Mouse (Mus musculus) hindbrain, embryonic 11.5 days (tissue): Measurements from ENCODE around the gene Copz1. TPM values are rescaled to one million over a fixed set of nuclear protein-coding genes. Genes with fewer than 3 reads are reported as not detected.

Experiments
- ATAC-seq: fragments of 200-750 bp; cut with Nextera tagmentation; 2 replicates; pipeline ENCODE4 v1.8.0; 2017; ENCODE audit warnings: mild to moderate bottlenecking, moderate TSS enrichment, moderate library complexity; ENCODE audit not compliant: low FRiP score
- DNase-seq: peaks from one replicate; pipeline ENCODE4 v3.0.0-alpha.2; 2015; ENCODE audit warnings: low spot score
- H3K27ac ChIP-seq: fragments of 300-500 bp; sonication (generic); 2 replicates; pipeline ENCODE4 v1.5.1; 2014; ENCODE audit warnings: mild to moderate bottlenecking, low read depth, low read length
- H3K27me3 ChIP-seq: fragments of 300-500 bp; sonication (generic); 2 replicates; pipeline ENCODE4 v1.6.1; 2014; ENCODE audit warnings: mild to moderate bottlenecking, low read length, moderate library complexity, mixed read lengths; ENCODE audit not compliant: control insufficient read depth, insufficient read depth
- H3K36me3 ChIP-seq: fragments of 300-500 bp; sonication (generic); 2 replicates; pipeline ENCODE4 v1.6.1; 2014; ENCODE audit warnings: mild to moderate bottlenecking, low read length, moderate library complexity, mixed read lengths; ENCODE audit not compliant: control insufficient read depth, insufficient read depth
- H3K4me1 ChIP-seq: fragments of 300-500 bp; sonication (generic); replicated peaks from 2 replicates; pipeline ENCODE4 v1.6.1; 2014; ENCODE audit warnings: low read length, mixed read lengths; ENCODE audit not compliant: control insufficient read depth, insufficient read depth
- H3K4me2 ChIP-seq: fragments of 300-500 bp; sonication (generic); replicated peaks from 2 replicates; pipeline ENCODE4 v1.6.1; 2014; ENCODE audit warnings: mild to moderate bottlenecking, low read depth, low read length
- H3K4me3 ChIP-seq: fragments of 300-500 bp; sonication (generic); 2 replicates; pipeline ENCODE4 v1.5.1; 2014; ENCODE audit warnings: low read depth, low read length
- H3K9ac ChIP-seq: fragments of 300-500 bp; sonication (generic); 2 replicates; pipeline ENCODE4 v1.6.1; 2014; ENCODE audit warnings: low read depth, low read length
- H3K9me3 ChIP-seq: fragments of 300-500 bp; sonication (generic); 2 replicates; pipeline ENCODE4 v1.6.1; 2016; ENCODE audit warnings: low read length; ENCODE audit not compliant: control insufficient read depth
- WGBS: fragments of 180-500 bp; shearing (Covaris S2); extraction: QIAGEN DNeasy Blood & Tissue Kit; methylation state at CpG from one replicate; pipeline ENCODE4 v1.1.7; 2014; 5-methylcytosine and 5-hydroxymethylcytosine counted together
- polyA plus RNA-seq: library from polyadenylated mRNA; unstranded; fragments of >200 nt; fragmentation: Nextera tagmentation; extraction: Ambion mirVana; gene quantifications from 2 replicates; pipeline ENCODE4 v1.2.1, GENCODE M21; 2014

Copz1 gene
- polyA plus RNA-seq: 310 and 313 TPM in 2 replicates

DNA sequence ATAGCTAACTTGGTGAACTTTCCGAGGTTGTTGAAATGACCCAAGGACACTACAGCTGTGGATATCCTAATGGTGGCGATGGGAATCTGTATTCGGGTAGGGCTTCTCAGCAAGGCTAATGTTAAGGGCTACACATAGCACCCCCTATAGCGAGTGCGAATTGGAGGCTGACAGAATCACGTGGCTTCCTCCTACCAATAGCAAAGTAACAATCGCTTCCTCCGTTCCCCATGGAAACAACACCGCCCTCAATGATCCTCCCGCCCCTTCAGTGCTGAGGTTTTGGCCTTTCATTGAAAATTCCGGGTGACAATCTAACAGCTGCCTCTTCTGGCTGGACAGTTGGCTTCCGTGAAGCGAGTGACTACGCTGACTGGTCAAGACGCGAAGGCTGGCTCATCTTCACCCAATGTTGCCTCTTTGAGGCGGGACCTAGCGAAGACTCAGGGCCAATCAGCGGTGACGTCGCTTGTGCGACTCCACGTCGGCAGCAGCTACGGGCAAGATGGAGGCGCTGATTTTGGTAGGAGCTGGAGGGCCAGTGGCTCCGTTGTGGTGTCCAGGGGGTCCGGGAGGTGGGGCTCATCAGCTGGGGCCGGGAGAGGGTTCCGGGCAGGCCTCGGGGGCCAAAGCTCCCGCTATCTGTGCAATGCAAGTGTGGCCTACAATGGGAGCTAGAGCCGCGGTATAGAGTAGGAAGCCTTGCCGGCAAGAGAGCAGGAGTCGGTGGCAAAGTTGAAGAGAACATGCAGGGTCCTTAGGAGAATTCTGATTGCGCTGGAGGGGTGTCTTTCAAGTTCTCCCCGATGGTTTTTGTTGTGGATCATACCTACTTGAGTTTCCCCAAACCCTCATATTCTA lies at the start of gene Copz1:
TSS of gene Copz1 (plus strand) at position 296 of the 861 bp plus-strand sequence.
- under 1% methylated on average over 38 of the region's 38 CpGs for WGBS
- H3K9ac ChIP-seq: peak within 1 kb of the TSS; percentile 76
- ATAC-seq: peak; percentile 100

DNA sequence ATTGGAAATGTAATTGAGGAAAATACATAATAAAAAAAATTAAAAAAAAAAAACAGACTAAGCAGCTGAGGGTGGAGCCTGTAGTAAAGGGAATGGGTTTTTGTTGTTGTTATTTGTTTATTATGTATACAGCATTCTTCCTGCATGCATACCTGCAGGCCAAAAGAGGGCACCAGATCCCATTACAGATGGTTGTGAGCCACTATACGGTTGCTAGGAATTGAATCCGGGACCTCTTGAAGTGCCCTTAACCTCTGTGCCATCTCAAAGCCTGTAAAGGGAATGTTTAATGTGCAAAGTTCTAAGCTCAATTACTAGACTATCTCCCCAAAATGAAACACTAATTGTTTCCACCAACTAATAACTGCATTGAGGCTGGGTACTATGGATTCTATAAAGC lies 48.4 kb upstream of the Copz1 start:
- WGBS: 73% methylated on average over 2 of the region's 2 CpGs
- no peak overlapping the region for H3K4me2 ChIP-seq
- no peak for DNase-seq

More for the DNA sequence above, at the start of gene Copz1:
- peak; percentile 92 for DNase-seq
- Histone ChIP-seq H3K27me3 (no peaks in the 10 kb centered on the region), H3K4me2 (peak within 1 kb of the TSS; percentile 40), H3K27ac (0 out of 2 replicates have a peak within 1 kb of the TSS, but pooled peaks have one; percentile 7), H3K4me1 (no peaks in the 10 kb centered on the region), H3K4me3 (peak within 1 kb of the TSS; percentile 78), H3K9me3 (no peaks in the 10 kb centered on the region), H3K36me3 (no peaks in the 10 kb centered on the region)

GRCm38 (mm10) chr15:103227022-103227421 lies 45.5 kb upstream of the Copz1 start:
- Histone ChIP-seq H3K9ac (no peak overlapping the region), H3K4me2 (no peak overlapping the region), H3K4me3 (no peak overlapping the region), H3K27ac (no peak overlapping the region), H3K27me3 (no peaks in the 10 kb centered on the region), H3K4me1 (no peaks in the 10 kb centered on the region), H3K36me3 (no peaks in the 10 kb centered on the region), H3K9me3 (no peaks in the 10 kb centered on the region)
- WGBS: 89% methylated on average over 3 of the region's 3 CpGs
- ATAC-seq (no peak), DNase-seq (no peak)

More for the DNA sequence above, 48.4 kb upstream of the Copz1 start:
- no peak overlapping the region for H3K27ac ChIP-seq
- no peaks in the 10 kb centered on the region for H3K4me1 ChIP-seq
- H3K9me3 ChIP-seq: no peaks in the 10 kb centered on the region
- no peak overlapping the region for H3K4me3 ChIP-seq
- H3K36me3 ChIP-seq: no peaks in the 10 kb centered on the region
- no peaks in the 10 kb centered on the region for H3K27me3 ChIP-seq
- ATAC-seq: no peak
- H3K9ac ChIP-seq: no peak overlapping the region

- Histone ChIP-seq H3K4me1 (no peaks in the 10 kb centered on the region), H3K27ac (no peak overlapping the region), H3K9ac (no peak overlapping the region), H3K36me3 (no peaks in the 10 kb centered on the region), H3K4me2 (no peak overlapping the region), H3K27me3 (no peaks in the 10 kb centered on the region), H3K9me3 (no peaks in the 10 kb centered on the region), H3K4me3 (no peak overlapping the region)
- ATAC-seq (no peak), DNase-seq (no peak)
- WGBS: 91% methylated on average over 2 of the region's 2 CpGs
These were observed 44.9 kb upstream of the Copz1 start for GRCm38 (mm10) chr15:103227572-103227971.

DNA sequence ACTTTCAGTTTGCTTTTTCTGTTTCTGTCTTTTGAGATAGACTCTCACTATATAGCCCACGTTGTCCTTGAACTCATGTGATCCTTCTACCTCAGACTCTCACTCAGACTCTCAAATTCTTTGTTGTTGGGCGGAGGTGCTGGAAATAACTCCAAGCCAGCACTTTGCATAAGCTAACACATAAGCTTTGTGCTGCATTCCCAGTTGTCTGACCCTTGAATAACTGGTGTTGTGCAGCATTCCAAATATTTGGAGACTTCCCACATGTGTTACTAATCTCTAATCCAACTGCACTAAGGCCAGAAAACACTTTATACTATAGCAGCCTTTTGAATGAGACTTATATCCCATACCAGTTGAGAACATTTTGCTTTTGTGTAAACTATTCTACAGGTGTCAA lies 43.6 kb upstream of the Copz1 start:
- WGBS: 86% methylated on average over 2 of the region's 2 CpGs
- no peak overlapping the region for H3K9ac ChIP-seq
- DNase-seq: no peak
- no peaks in the 10 kb centered on the region for H3K4me1 ChIP-seq
- no peak overlapping the region for H3K4me3 ChIP-seq
- H3K36me3 ChIP-seq: no peaks in the 10 kb centered on the region
- no peak for ATAC-seq
- no peaks in the 10 kb centered on the region for H3K27me3 ChIP-seq
- no peak overlapping the region for H3K27ac ChIP-seq
- no peaks in the 10 kb centered on the region for H3K9me3 ChIP-seq
- no peak overlapping the region for H3K4me2 ChIP-seq

- Histone ChIP-seq H3K27ac (no peak overlapping the region), H3K27me3 (no peaks in the 10 kb centered on the region), H3K4me3 (no peak overlapping the region), H3K36me3 (peaks cover 3% of the 10 kb centered on the region; the same call in 1 of the 2 replicates), H3K4me1 (no peaks in the 10 kb centered on the region), H3K9ac (no peak overlapping the region), H3K9me3 (no peaks in the 10 kb centered on the region), H3K4me2 (no peak overlapping the region)
- WGBS: 89% methylated on average over 2 of the region's 2 CpGs
- ATAC-seq (no peak), DNase-seq (no peak)
These were observed 39.4 kb upstream of the Copz1 start for GRCm38 (mm10) chr15:103233119-103233518.

- H3K4me3 ChIP-seq: no peak overlapping the region
- no peak overlapping the region for H3K9ac ChIP-seq
- no peaks in the 10 kb centered on the region for H3K4me1 ChIP-seq
- no peak overlapping the region for H3K27ac ChIP-seq
- DNase-seq (no peak), ATAC-seq (no peak)
- H3K9me3 ChIP-seq: no peaks in the 10 kb centered on the region
- H3K36me3 ChIP-seq: peaks cover 3% of the 10 kb centered on the region; the same call in 1 of the 2 replicates
- no peak overlapping the region for H3K4me2 ChIP-seq
- no peaks in the 10 kb centered on the region for H3K27me3 ChIP-seq
- WGBS: 94% methylated on average over 7 of the region's 7 CpGs
These were observed 35.2 kb upstream of the Copz1 start for GRCm38 (mm10) chr15:103237295-103237694.

- under 1% methylated on average over 26 of the region's 26 CpGs for WGBS
- Histone ChIP-seq H3K27me3 (no peaks in the 10 kb centered on the region), H3K4me2 (peak overlapping the region; percentile 38), H3K4me1 (peaks cover 7% of the 10 kb centered on the region; the same call in 1 of the 2 replicates), H3K4me3 (peak overlapping the region; percentile 46), H3K9ac (peak overlapping the region; percentile 46), H3K36me3 (peaks cover 16% of the 10 kb centered on the region), H3K9me3 (no peaks in the 10 kb centered on the region), H3K27ac (peak overlapping the region; percentile 89)
- peak; percentile 94 for DNase-seq
- ATAC-seq: peak; percentile 91
These were observed 33.3 kb upstream of the Copz1 start for GRCm38 (mm10) chr15:103239130-103239684.
